Mouse (Mus musculus) neural tube, embryonic 12.5 days (tissue): Measurements from ENCODE around the gene Edil3. TPM values are rescaled to one million over a fixed set of nuclear protein-coding genes. Genes with fewer than 3 reads are reported as not detected.
"Not testable (repeated sequence)": the region's sequence is repeated elsewhere in the genome, so short reads cannot be mapped to it uniquely, and the experiment has no call there.

Experiments
- ATAC-seq: fragments of 200-750 bp; cut with Nextera tagmentation; 2 replicates; pipeline ENCODE4 v1.8.0; 2017; ENCODE audit warnings: low read depth, mild to moderate bottlenecking, moderate TSS enrichment, moderate library complexity; ENCODE audit not compliant: low FRiP score
- H3K27ac ChIP-seq: fragments of 300-500 bp; sonication (generic); 2 replicates; pipeline ENCODE4 v1.5.1; 2016
- H3K27me3 ChIP-seq: fragments of 300-500 bp; sonication (generic); replicated peaks from 2 replicates; pipeline ENCODE4 v1.6.1; 2016; ENCODE audit warnings: mild to moderate bottlenecking
- H3K36me3 ChIP-seq: fragments of 300-500 bp; sonication (generic); 2 replicates; pipeline ENCODE4 v1.6.1; 2016; ENCODE audit warnings: mild to moderate bottlenecking
- H3K4me1 ChIP-seq: fragments of 300-500 bp; sonication (generic); 2 replicates; pipeline ENCODE4 v1.6.1; 2016
- H3K4me2 ChIP-seq: fragments of 300-500 bp; sonication (generic); replicated peaks from 2 replicates; pipeline ENCODE4 v1.6.1; 2016; ENCODE audit warnings: mild to moderate bottlenecking
- H3K4me3 ChIP-seq: fragments of 300-500 bp; sonication (generic); 2 replicates; pipeline ENCODE4 v1.5.1; 2016
- H3K9ac ChIP-seq: fragments of 300-500 bp; sonication (generic); 2 replicates; pipeline ENCODE4 v1.6.1; 2016; ENCODE audit warnings: mild to moderate bottlenecking
- H3K9me3 ChIP-seq: fragments of 300-500 bp; sonication (generic); 2 replicates; pipeline ENCODE4 v1.6.1; 2016; ENCODE audit warnings: mild to moderate bottlenecking
- WGBS: fragments of 180-500 bp; shearing (Covaris S2); methylation state at CpG from one replicate; pipeline ENCODE4 v1.1.7; 2016; 5-methylcytosine and 5-hydroxymethylcytosine counted together
- polyA plus RNA-seq: library from polyadenylated mRNA; unstranded; fragments of >200 nt; fragmentation: Nextera tagmentation; extraction: Ambion mirVana; gene quantifications from 2 replicates; pipeline ENCODE4 v1.2.1, GENCODE M21; 2016

The Edil3 gene
- polyA plus RNA-seq, 1 experiment from 2014 or later = 61.1 TPM

- Histone ChIP-seq H3K4me1 (no peaks in the 10 kb centered on the region), H3K4me3 (no peak overlapping the region), H3K9ac (no peak overlapping the region), H3K9me3 (no peaks in the 10 kb centered on the region), H3K36me3 (no peaks in the 10 kb centered on the region), H3K27ac (no peak overlapping the region), H3K4me2 (no peak overlapping the region), H3K27me3 (no peaks in the 10 kb centered on the region)
- ATAC-seq = no peak
Measured at GRCm38 (mm10) chr13:89012500-89012899, 191.2 kb downstream of the Edil3 start.

GRCm38 (mm10) chr13:89029817-89030539 is 208.7 kb downstream of the Edil3 start:
- no peaks in the 10 kb centered on the region for H3K4me1 ChIP-seq
- H3K9me3 ChIP-seq = no peaks in the 10 kb centered on the region
- H3K27ac ChIP-seq = no peak overlapping the region
- ATAC-seq = no peak
- WGBS = 30% methylated on average over 3 of the region's 3 CpGs
- no peaks in the 10 kb centered on the region for H3K36me3 ChIP-seq
- H3K9ac ChIP-seq = no peak overlapping the region
- H3K27me3 ChIP-seq = no peaks in the 10 kb centered on the region
- H3K4me2 ChIP-seq = no peak overlapping the region
- H3K4me3 ChIP-seq = no peak overlapping the region

GRCm38 (mm10) chr13:89035711-89036110 is 214.4 kb downstream of the Edil3 start:
- no peak for ATAC-seq
- H3K27me3 ChIP-seq = no peaks in the 10 kb centered on the region
- no peak overlapping the region for H3K4me3 ChIP-seq
- 78% methylated on average over 2 of the region's 2 CpGs for WGBS
- no peaks in the 10 kb centered on the region for H3K36me3 ChIP-seq
- H3K4me1 ChIP-seq = no peaks in the 10 kb centered on the region
- no peak overlapping the region for H3K9ac ChIP-seq
- H3K4me2 ChIP-seq = no peak overlapping the region
- H3K27ac ChIP-seq = no peak overlapping the region
- H3K9me3 ChIP-seq = no peaks in the 10 kb centered on the region

- H3K9ac ChIP-seq = no peak overlapping the region
- no peak for ATAC-seq
- no peak overlapping the region for H3K4me3 ChIP-seq
- no peak overlapping the region for H3K27ac ChIP-seq
- no peak overlapping the region for H3K4me2 ChIP-seq
- H3K4me1 ChIP-seq = no peaks in the 10 kb centered on the region
- no peaks in the 10 kb centered on the region for H3K9me3 ChIP-seq
- no peaks in the 10 kb centered on the region for H3K36me3 ChIP-seq
- no peaks in the 10 kb centered on the region for H3K27me3 ChIP-seq
- WGBS = 93% methylated on average over 1 of the region's 1 CpGs
Measured at GRCm38 (mm10) chr13:89041495-89041894, 220.2 kb downstream of the Edil3 start.

- not testable (repeated sequence) for H3K36me3 ChIP-seq, H3K4me3 ChIP-seq, ATAC-seq, H3K27me3 ChIP-seq, H3K27ac ChIP-seq, H3K9ac ChIP-seq, H3K4me1 ChIP-seq, H3K9me3 ChIP-seq, H3K4me2 ChIP-seq
Measured at GRCm38 (mm10) chr13:89070132-89070531, 248.9 kb downstream of the Edil3 start.

GRCm38 (mm10) chr13:89076212-89076611 is 254.9 kb downstream of the Edil3 start:
- Histone ChIP-seq H3K4me2 (no peak overlapping the region), H3K36me3 (no peaks in the 10 kb centered on the region), H3K27ac (no peak overlapping the region), H3K9me3 (no peaks in the 10 kb centered on the region), H3K4me1 (no peaks in the 10 kb centered on the region), H3K4me3 (no peak overlapping the region), H3K27me3 (no peaks in the 10 kb centered on the region), H3K9ac (no peak overlapping the region)
- no peak for ATAC-seq
- WGBS = 84% methylated on average over 1 of the region's 1 CpGs

GRCm38 (mm10) chr13:89105889-89106288 is 284.6 kb downstream of the Edil3 start:
- no peaks in the 10 kb centered on the region for H3K36me3 ChIP-seq
- WGBS = 71% methylated on average over 1 of the region's 1 CpGs
- no peak overlapping the region for H3K4me3 ChIP-seq
- no peak overlapping the region for H3K27ac ChIP-seq
- H3K9ac ChIP-seq = no peak overlapping the region
- ATAC-seq = no peak
- H3K4me1 ChIP-seq = no peaks in the 10 kb centered on the region
- H3K27me3 ChIP-seq = no peaks in the 10 kb centered on the region
- no peak overlapping the region for H3K4me2 ChIP-seq
- no peaks in the 10 kb centered on the region for H3K9me3 ChIP-seq

- no peak for ATAC-seq
- 52% methylated on average over 2 of the region's 2 CpGs for WGBS
- H3K4me2 ChIP-seq = no peak overlapping the region
Measured at GRCm38 (mm10) chr13:89117551-89117950, 296.3 kb downstream of the Edil3 start.

GRCm38 (mm10) chr13:89119809-89120208 is 298.5 kb downstream of the Edil3 start:
- Histone ChIP-seq H3K36me3 (no peaks in the 10 kb centered on the region), H3K4me1 (no peaks in the 10 kb centered on the region), H3K9ac (no peak overlapping the region), H3K27ac (no peak overlapping the region), H3K9me3 (no peaks in the 10 kb centered on the region), H3K4me2 (no peak overlapping the region), H3K27me3 (no peaks in the 10 kb centered on the region), H3K4me3 (no peak overlapping the region)
- 70% methylated on average over 8 of the region's 8 CpGs for WGBS
- ATAC-seq = no peak; the same call in 1 of the 2 replicates

More at GRCm38 (mm10) chr13:89117551-89117950, 296.3 kb downstream of the Edil3 start:
- Histone ChIP-seq H3K4me1 (no peaks in the 10 kb centered on the region), H3K27ac (no peak overlapping the region), H3K36me3 (no peaks in the 10 kb centered on the region), H3K4me3 (no peak overlapping the region), H3K9ac (no peak overlapping the region), H3K27me3 (no peaks in the 10 kb centered on the region), H3K9me3 (no peaks in the 10 kb centered on the region)

- H3K4me1 ChIP-seq = no peaks in the 10 kb centered on the region
- no peak overlapping the region for H3K4me3 ChIP-seq
- 73% methylated on average over 6 of the region's 6 CpGs for WGBS
- no peak overlapping the region for H3K4me2 ChIP-seq
- no peaks in the 10 kb centered on the region for H3K27me3 ChIP-seq
- H3K27ac ChIP-seq = no peak overlapping the region
- no peaks in the 10 kb centered on the region for H3K36me3 ChIP-seq
- ATAC-seq = no peak
- no peak overlapping the region for H3K9ac ChIP-seq
- no peaks in the 10 kb centered on the region for H3K9me3 ChIP-seq
Measured at GRCm38 (mm10) chr13:89122511-89123253, 301.4 kb downstream of the Edil3 start.

- H3K27ac ChIP-seq = no peak overlapping the region
- ATAC-seq = no peak
- 88% methylated on average over 5 of the region's 5 CpGs for WGBS
Measured at GRCm38 (mm10) chr13:89123396-89123795, 302.1 kb downstream of the Edil3 start.

GRCm38 (mm10) chr13:89146056-89146547 is 324.8 kb downstream of the Edil3 start:
- no peak overlapping the region for H3K4me2 ChIP-seq
- H3K27ac ChIP-seq = no peak overlapping the region
- H3K27me3 ChIP-seq = no peaks in the 10 kb centered on the region
- H3K9me3 ChIP-seq = no peaks in the 10 kb centered on the region
- H3K4me1 ChIP-seq = no peaks in the 10 kb centered on the region
- no peaks in the 10 kb centered on the region for H3K36me3 ChIP-seq
- H3K4me3 ChIP-seq = no peak overlapping the region
- no peak overlapping the region for H3K9ac ChIP-seq
- 67% methylated on average over 4 of the region's 4 CpGs for WGBS
- ATAC-seq = no peak

More at GRCm38 (mm10) chr13:89123396-89123795, 302.1 kb downstream of the Edil3 start:
- no peak overlapping the region for H3K4me2 ChIP-seq
- no peaks in the 10 kb centered on the region for H3K9me3 ChIP-seq
- no peaks in the 10 kb centered on the region for H3K36me3 ChIP-seq
- no peaks in the 10 kb centered on the region for H3K27me3 ChIP-seq
- no peak overlapping the region for H3K4me3 ChIP-seq
- H3K4me1 ChIP-seq = no peaks in the 10 kb centered on the region
- H3K9ac ChIP-seq = no peak overlapping the region
